Mouse (Mus musculus): ENCODE measurements around the gene Lce1b.

DNA sequence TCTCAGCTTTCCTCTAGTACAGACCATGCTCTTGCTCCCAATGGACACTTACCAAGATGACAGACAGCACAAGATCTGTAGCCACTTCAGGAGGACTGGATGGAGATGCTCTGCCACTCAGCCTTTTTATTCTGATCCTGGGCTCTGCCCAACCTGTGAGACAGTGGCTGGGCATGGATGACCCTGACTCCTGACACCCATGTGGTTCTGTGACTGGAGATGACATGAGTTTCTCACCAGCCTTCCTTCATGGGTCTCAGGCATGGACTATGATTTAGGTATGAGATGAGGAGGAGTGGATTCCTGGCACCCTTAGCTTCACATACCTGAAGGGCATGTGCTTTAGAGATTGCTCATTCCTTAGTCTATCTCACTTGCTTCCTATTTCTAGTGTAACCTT, at the start of gene Lce1b:
- TF ChIP-seq POLR2A (IDR thresholded peaks at IDR 0.05; ENCODE audit: control insufficient read depth, extremely low read depth, insufficient read depth, low read length, poor library complexity): no peak
- no peak for TF ChIP-seq CTCF (IDR thresholded peaks at IDR 0.05; ENCODE audit: borderline replicate concordance, control insufficient read depth, extremely low read depth, insufficient read depth, low read length, poor library complexity)
